Mouse (Mus musculus) left cerebral cortex, adult 11 months (tissue): ENCODE measurements around the gene Pidd1.

Source experiments
- DNase-seq: peaks from one replicate; pipeline ENCODE4 v3.0.0; 2022; ENCODE audit warnings: low spot score

The Pidd1 gene

GRCm38 (mm10) chr7:141435856-141436522 lies 7.8 kb downstream of the Pidd1 start:
- DNase-seq, result no peak

- DNase-seq, result no peak
Observed at GRCm38 (mm10) chr7:141435129-141435855, 8.5 kb downstream of the Pidd1 start.

- no peak for DNase-seq
Observed at GRCm38 (mm10) chr7:141434464-141434863, 9.4 kb downstream of the Pidd1 start.

GRCm38 (mm10) chr7:141433517-141434400 lies 10.1 kb downstream of the Pidd1 start:
- DNase-seq, result no peak

GRCm38 (mm10) chr7:141432741-141433516 lies 10.9 kb downstream of the Pidd1 start:
- no peak for DNase-seq

GRCm38 (mm10) chr7:141432186-141432611 lies 11.6 kb downstream of the Pidd1 start:
- DNase-seq, result no peak

- no peak for DNase-seq
Observed at GRCm38 (mm10) chr7:141431434-141432185, 12.2 kb downstream of the Pidd1 start.

GRCm38 (mm10) chr7:141430585-141431240 lies 13.1 kb downstream of the Pidd1 start:
- DNase-seq, result no peak

GRCm38 (mm10) chr7:141429840-141430584 lies 13.8 kb downstream of the Pidd1 start:
- DNase-seq, result no peak

- DNase-seq, result peak; percentile 89
Observed at GRCm38 (mm10) chr7:141429310-141429709, 14.5 kb downstream of the Pidd1 start, which contains the start of gene Cend1. Cend1 (minus strand) TSS chr7:141429491.

- DNase-seq, result no peak
Observed at GRCm38 (mm10) chr7:141428701-141429100, 15.1 kb downstream of the Pidd1 start.

- DNase-seq, result no peak
Observed at GRCm38 (mm10) chr7:141426948-141427730, 16.7 kb downstream of the Pidd1 start.

- no peak for DNase-seq
Observed at GRCm38 (mm10) chr7:141423811-141424210, 20.0 kb downstream of the Pidd1 start.

- no peak for DNase-seq
Observed at GRCm38 (mm10) chr7:141420030-141420702, 23.7 kb downstream of the Pidd1 start.

GRCm38 (mm10) chr7:141418970-141419369 lies 24.9 kb downstream of the Pidd1 start:
- DNase-seq, result no peak

- DNase-seq, result no peak
Observed at GRCm38 (mm10) chr7:141417731-141418681, 25.8 kb downstream of the Pidd1 start.
